Mouse (Mus musculus) embryo, embryonic 10 days (tissue): Measurements from ENCODE around the gene Olfr616.
"Not testable (repeated sequence)": the region's sequence is repeated elsewhere in the genome, so short reads cannot be mapped to it uniquely, and the experiment has no call there.

Source experiments
- DNase-seq: peaks from one replicate; pipeline ENCODE4 v3.0.0-alpha.2; 2015; ENCODE audit warnings: low spot score

Gene Olfr616

GRCm38 (mm10) chr7:103569043-103569442, at the start of gene Olfr616:
Gene Olfr616 (minus strand): TSS chr7:103569143.
- DNase-seq = no peak

GRCm38 (mm10) chr7:103612434-103612833, 43.5 kb upstream of the Olfr616 start, which contains the start of gene Olfr620:
Gene Olfr620 (minus strand): TSS chr7:103612534.
- DNase-seq = no peak

DNA sequence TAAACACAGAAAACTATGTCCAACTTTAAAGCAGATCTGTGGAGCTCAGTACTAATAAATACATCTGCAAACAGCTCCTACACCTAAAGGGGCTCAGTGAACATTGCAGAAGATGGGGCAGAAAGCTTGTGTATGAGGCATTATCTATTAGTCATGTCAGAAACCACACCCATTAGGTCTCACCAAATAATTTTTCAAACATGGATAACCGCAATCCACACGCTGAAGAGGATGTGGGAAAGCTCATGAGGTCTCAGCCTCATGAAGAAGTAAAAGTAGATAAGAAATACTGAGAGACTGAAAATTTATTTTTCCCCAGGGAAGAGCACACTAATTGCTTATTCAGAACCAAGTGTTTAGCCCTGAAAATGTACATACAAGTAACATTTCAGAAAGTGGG, 38.5 kb upstream of the Olfr616 start:
- DNase-seq = no peak

GRCm38 (mm10) chr7:103600275-103600674, 31.3 kb upstream of the Olfr616 start, which contains the start of gene Olfr619:
Gene Olfr619 (plus strand): TSS chr7:103600575.
- no peak for DNase-seq

DNA sequence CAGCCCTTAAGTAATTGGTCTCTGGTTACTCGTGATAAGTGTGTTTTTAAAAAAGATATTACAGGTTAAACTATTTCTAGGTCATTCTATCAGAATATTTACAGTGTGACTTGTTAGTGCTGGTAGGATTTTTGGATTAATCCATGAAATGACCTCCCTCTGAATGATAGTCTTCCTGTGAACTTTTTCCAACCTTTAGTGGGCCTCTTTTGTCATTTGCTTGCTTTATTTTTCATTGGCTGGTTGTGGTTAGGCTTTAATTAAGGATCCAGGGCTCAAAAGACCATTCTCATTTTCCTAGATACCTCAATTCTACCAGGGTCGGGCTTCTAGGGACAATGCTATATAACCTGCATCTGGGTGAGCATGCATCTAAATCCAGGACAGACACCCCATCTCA, 20.9 kb upstream of the Olfr616 start, which contains the start of gene Olfr618:
Gene Olfr618 (plus strand): TSS at position 301 of the 400 bp plus-strand sequence.
- DNase-seq = no peak

GRCm38 (mm10) chr7:103572761-103573160, 3.8 kb upstream of the Olfr616 start, which contains the start of gene Olfr617:
Gene Olfr617 (plus strand): TSS chr7:103573061.
- no peak for DNase-seq

DNA sequence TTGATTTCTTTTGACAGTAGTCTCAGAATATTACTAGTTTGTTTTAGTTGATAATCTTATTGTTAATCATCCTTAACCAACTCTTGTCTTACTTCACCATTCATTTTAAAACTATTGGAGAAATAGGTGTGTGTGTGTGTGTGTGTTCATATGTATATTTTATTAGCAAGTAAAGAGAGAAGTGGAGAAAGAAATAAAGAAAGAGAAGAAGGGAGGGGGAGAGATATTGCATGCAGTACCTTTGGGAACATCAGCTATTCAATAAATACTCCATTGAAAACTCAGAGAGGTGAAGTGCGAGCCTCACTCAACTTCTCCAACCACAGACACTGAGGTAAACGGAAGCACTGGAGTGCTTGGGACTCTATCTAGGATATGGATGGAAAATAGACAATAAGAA, 13.2 kb downstream of the Olfr616 start, which contains the start of gene Olfr615:
Gene Olfr615 (plus strand): TSS at position 301 of the 400 bp plus-strand sequence.
- DNase-seq = no peak

GRCm38 (mm10) chr7:103547774-103548173, 21.2 kb downstream of the Olfr616 start, which contains the start of gene Olfr613:
Gene Olfr613 (plus strand): TSS chr7:103548074.
- no peak for DNase-seq

DNA sequence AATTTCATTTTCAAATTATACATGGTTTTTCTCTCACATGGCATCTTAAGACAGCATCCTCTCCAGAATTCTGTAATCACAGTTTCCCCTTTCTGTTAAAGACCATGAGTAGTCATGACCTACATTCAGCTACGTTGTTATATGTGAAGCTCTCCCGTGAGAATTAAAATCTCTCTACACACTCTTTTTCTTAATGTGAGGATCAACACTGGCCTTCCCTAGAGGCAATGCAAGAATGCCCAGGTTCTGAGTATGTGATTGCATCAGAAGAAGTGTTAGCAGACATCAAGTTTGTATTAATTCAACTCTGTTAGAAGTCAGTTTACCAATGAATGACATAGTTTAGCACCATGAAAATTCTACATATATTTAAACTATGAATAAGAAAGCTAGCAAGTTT, 26.3 kb downstream of the Olfr616 start, which contains the start of gene Olfr612:
Gene Olfr612 (minus strand): TSS at position 101 of the 400 bp plus-strand sequence.
- DNase-seq = not testable (repeated sequence)

GRCm38 (mm10) chr7:103520746-103521145, 48.2 kb downstream of the Olfr616 start, which contains the start of gene Olfr611:
Gene Olfr611 (minus strand): TSS chr7:103520846.
- DNase-seq = not testable (repeated sequence)
